Mouse (Mus musculus) erythroid progenitor cell, adult 5-6 weeks (primary cell): Measurements from ENCODE around the gene Phox2a. TPM values are rescaled to one million over a fixed set of nuclear protein-coding genes. Genes with fewer than 3 reads are reported as not detected.

Experiments
- ATAC-seq: replicated peaks from 2 replicates; pipeline ENCODE4 v1.8.0; 2016; ENCODE audit warnings: moderate number of reproducible peaks, mild to moderate bottlenecking, moderate TSS enrichment, inconsistent platforms; ENCODE audit not compliant: poor library complexity, low FRiP score, severe bottlenecking
- total RNA-seq, 2 experiments: library from RNA; stranded (forward) in 1 of 2; stranded (reverse) in 1 of 2; fragments of 150-400 nt in 1 of 2; fragments of 186-747, 209-891 nt in 1 of 2; gene quantifications; 2 replicates each; pipeline versions ENCODE4 v1.2.3 to v1.2.4; 2015 to 2017; ENCODE audit warnings: low replicate concordance in 2 of 2

Phox2a gene
- total RNA-seq (2015; ENCODE audit: low replicate concordance) (not detected in 2 replicates), total RNA-seq (2017; ENCODE audit: low replicate concordance) (not detected in 2 replicates)

- no peak for ATAC-seq
Observed at GRCm38 (mm10) chr7:101817861-101818401, at the start of gene Phox2a. Phox2a (plus strand) TSS chr7:101818313.

- ATAC-seq, result no peak
Observed at GRCm38 (mm10) chr7:101770051-101770450, 48.1 kb upstream of the Phox2a start.

- no peak for ATAC-seq
Observed at GRCm38 (mm10) chr7:101771604-101772003, 46.5 kb upstream of the Phox2a start.

GRCm38 (mm10) chr7:101772687-101773086 lies 45.4 kb upstream of the Phox2a start:
- ATAC-seq, result no peak

GRCm38 (mm10) chr7:101777053-101777452 lies 41.1 kb upstream of the Phox2a start:
- ATAC-seq, result no peak

GRCm38 (mm10) chr7:101820295-101821030 lies 2.4 kb downstream of the Phox2a start:
- ATAC-seq, result no peak

GRCm38 (mm10) chr7:101821571-101822501 lies 3.7 kb downstream of the Phox2a start:
- ATAC-seq, result no peak

- ATAC-seq, result no peak
Observed at GRCm38 (mm10) chr7:101822836-101823757, 5.0 kb downstream of the Phox2a start.

- no peak for ATAC-seq
Observed at GRCm38 (mm10) chr7:101823758-101824630, 5.9 kb downstream of the Phox2a start.

GRCm38 (mm10) chr7:101830373-101830772 lies 12.3 kb downstream of the Phox2a start:
- no peak for ATAC-seq

- ATAC-seq, result no peak
Observed at GRCm38 (mm10) chr7:101831437-101831836, 13.3 kb downstream of the Phox2a start.

- ATAC-seq, result no peak
Observed at GRCm38 (mm10) chr7:101832372-101832771, 14.3 kb downstream of the Phox2a start.

- no peak for ATAC-seq
Observed at GRCm38 (mm10) chr7:101833352-101833751, 15.2 kb downstream of the Phox2a start.

GRCm38 (mm10) chr7:101833916-101834584 lies 15.9 kb downstream of the Phox2a start:
- ATAC-seq, result no peak

- ATAC-seq, result no peak
Observed at GRCm38 (mm10) chr7:101834903-101835302, 16.8 kb downstream of the Phox2a start.

- no peak for ATAC-seq
Observed at GRCm38 (mm10) chr7:101835457-101836109, 17.5 kb downstream of the Phox2a start.
